Mouse (Mus musculus) adrenal gland, postnatal 10 days (tissue): ENCODE results near the gene Abhd2. TPM values are rescaled to one million over a fixed set of nuclear protein-coding genes. Genes with fewer than 3 reads are reported as not detected.

Source experiments
- DNase-seq: peaks from one replicate; pipeline ENCODE4 v3.0.0; 2021; ENCODE audit warnings: mixed read lengths
- long read RNA-seq, 2 experiments: library from polyadenylated mRNA; stranded (forward); transcript quantifications; one replicate each; pipeline ENCODE4 v2.0.0; 2021
- total RNA-seq, 2 experiments: library from RNA; stranded (reverse); gene quantifications; 2 replicates each; pipeline ENCODE4 v1.2.3; 2021

Abhd2 gene
- 100 to 1,000 TPM; 247 to 382 TPM for total RNA-seq
- long read RNA-seq, experiment 1, full-length matches to known transcripts = 9 of 29 reads
- long read RNA-seq, experiment 1, partial matches to known transcripts = 1 of 29 reads
- long read RNA-seq, experiment 1, other reads (novel, unspliced or antisense) = 19 of 29 reads
- long read RNA-seq, experiment 2, full-length matches to known transcripts = 3 of 10 reads
- long read RNA-seq, experiment 2, partial matches to known transcripts = 0 of 10 reads
- long read RNA-seq, experiment 2, other reads (novel, unspliced or antisense) = 7 of 10 reads

DNA sequence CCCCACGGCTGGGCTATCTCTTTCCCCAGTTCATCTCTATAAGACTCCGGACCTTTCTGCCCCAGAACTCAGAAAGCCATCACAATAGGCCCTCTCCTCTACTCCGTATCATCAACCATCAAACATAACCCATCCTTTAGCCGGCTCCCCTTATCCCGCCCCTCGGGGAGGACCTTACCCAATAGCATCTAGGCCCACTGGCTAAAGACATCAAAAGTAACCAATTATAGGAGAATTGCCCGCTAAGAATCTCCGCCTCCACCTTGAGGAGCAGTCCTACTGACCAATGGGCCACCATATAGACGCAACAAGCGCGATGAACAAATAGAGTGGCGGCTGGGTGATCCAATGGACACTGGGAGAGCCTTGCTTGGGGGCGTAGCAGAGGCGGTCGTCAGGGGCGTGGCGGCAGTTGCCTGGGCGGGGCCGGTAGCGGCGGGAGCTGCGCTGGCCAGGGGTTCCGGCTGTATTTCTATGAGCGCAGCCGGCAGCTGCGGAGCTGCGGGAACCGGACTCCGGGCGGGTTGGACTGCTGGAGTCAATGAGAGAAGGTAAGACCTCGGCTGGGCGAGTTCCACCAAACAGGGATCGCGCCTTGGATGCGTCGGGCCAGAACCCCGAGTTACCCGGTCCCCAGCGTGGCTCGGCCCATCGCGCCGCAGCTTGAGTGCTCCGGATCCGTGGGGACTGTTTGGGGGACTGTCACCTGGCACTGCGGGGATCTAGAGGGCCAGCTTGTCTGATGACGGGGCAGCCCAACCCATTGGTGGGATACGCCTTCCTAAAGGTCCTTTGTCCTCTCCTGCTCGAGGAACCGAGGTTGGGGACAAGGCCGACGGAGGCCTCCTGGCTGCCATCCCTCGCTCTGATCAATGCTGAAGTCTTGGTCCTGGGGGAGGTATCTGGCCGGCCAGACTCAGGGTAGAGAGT is at the start of gene Abhd2:
Gene Abhd2, plus strand, starts transcription at position 411 of the 930 bp plus-strand sequence.
- peak; percentile 100 for DNase-seq

DNA sequence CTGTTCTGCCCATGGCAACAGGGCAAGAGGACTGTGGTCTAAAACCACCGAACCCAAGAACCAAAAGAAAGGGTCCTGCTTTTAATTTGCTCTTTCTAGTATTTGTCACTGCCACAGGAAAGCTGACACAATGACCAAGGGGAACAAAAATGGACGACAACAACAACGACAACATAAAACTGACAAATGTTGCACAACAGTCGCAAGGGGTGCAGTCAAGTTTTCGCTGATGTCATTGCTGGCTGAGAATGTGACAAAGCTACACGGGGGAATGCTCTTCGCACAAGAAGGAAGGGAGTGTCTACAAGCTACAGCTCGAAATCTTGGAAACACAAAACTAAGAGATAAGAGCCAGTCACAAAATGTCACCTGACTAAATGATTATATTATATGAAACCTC is 47.5 kb upstream of the Abhd2 start:
- DNase-seq = no peak

DNA sequence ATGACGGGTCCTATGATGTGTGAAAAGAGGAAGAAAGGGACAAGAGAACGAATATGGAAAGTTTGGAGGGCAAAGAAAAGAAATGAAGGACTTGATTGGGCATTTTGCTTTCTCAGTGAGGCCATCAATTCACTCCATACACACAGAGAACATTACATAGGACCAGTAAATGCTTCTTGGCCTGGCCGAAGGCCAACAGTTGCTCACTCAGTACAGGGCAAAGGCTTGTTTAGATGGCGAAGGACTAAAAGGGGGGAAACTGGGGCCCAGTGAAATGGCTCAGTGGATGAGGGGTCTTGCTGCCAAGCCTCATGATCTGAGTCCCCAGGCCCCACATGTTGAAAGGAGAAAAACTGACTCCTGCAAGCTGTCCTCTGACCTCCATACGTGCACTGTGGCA is 46.8 kb upstream of the Abhd2 start:
- no peak for DNase-seq

DNA sequence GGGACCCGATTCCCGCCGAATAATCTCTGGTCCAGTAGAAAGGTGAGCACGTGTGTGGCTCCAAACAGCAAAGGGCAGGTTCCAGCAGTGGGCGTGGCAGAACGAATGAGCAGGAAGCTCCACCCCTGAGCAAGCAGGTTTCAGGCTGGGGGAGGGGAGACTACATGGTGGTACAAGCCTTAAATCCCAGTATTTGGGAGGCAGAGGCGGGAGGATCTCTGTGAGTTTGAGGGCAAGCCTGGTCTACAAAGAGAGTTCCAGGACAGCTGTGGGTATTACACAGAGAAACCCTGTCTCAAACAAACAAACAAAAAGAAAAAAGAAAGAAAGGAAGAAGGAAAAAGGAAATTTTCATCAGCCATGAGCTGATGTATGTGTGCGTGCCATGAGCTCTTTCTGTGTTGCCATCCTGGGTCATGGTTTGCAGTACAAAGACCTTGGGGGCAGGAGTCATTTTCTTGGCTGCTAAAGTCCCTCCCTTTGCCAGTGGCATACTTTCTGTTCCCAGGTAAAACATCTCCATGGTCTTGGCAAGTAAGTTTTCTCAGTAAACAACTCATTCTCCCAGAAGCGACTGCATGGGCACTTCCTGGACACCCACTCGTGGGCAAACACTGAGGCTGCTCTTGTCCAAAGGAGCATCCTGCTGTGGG is 46.0 kb upstream of the Abhd2 start:
- DNase-seq = no peak

DNA sequence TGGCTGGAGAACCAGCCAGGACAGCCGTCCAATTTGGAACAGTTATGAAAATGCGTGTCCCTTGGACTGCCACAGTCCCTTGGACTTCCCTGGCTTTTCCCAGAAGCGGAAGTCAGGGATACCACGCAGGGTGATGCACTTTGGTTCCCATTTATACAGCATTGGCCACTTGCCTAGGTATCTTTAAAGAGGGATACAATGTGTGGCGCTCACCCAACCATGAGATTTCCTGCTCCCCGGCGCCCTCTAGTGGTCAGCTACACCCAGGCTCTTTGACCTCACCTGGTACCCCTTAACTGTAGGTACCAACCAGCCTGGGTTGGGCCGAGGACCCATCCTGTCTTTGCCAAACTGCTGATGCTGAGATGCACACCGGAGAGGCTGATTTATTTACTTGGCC is 44.5 kb upstream of the Abhd2 start:
- peak; percentile 93 for DNase-seq

DNA sequence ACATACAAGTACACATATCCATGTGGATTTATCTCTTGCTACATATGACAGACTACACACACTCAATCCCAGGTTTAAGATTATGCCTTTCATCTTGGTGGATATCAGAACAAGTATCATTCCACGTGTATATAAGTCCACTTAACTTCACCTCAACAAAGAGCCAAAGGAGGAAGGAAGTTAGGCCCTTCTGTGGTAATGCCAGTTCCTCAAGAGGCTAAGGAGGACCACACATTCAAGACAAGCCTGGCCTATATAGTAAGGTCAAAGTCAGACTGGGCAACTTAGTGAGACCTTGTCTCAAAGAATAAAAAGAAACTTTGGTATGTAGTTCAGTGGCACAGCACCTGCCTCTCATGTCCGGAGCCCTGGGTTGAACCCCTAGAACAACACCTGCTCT is 41.4 kb upstream of the Abhd2 start:
- DNase-seq = no peak

DNA sequence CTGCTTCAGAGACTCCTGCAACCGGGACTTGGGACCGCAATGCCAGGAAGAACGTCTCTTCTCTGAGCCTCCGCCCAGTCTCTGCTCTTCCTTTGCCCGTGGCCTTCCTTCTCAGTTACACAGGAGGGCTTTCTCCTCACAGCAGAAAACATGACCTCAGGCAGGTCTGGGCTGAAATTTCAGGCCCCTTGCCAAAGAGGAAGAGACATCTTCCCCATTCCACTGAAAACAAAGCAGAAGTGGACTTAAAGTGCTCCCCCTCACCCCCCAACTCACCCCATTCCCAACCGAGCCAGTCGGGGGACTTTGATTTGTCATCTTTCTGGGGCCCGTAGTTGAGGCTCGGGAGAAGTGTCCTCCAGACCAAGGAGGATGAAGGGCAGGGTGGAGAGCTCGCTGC is 41.0 kb upstream of the Abhd2 start:
- no peak for DNase-seq

DNA sequence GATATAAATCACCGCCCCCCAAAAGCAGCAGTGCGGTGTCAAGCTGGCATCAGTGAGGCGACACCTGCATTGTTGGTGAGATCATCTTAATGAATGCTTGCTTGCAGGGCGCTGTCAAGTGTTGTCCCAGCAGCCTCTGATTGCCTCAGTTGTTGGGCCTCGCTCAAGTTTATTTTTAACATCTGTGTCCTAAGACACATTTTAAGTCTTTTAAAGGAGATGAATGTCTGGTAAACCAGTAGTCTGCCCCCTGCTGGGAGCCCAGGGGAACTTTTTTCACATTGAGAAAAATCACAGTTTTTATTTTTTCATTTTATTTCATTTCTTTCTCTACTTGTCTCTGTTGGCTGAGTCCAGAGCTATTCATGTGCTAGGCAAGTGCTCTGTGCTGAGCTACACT is 34.3 kb upstream of the Abhd2 start:
- DNase-seq = peak; percentile 37

DNA sequence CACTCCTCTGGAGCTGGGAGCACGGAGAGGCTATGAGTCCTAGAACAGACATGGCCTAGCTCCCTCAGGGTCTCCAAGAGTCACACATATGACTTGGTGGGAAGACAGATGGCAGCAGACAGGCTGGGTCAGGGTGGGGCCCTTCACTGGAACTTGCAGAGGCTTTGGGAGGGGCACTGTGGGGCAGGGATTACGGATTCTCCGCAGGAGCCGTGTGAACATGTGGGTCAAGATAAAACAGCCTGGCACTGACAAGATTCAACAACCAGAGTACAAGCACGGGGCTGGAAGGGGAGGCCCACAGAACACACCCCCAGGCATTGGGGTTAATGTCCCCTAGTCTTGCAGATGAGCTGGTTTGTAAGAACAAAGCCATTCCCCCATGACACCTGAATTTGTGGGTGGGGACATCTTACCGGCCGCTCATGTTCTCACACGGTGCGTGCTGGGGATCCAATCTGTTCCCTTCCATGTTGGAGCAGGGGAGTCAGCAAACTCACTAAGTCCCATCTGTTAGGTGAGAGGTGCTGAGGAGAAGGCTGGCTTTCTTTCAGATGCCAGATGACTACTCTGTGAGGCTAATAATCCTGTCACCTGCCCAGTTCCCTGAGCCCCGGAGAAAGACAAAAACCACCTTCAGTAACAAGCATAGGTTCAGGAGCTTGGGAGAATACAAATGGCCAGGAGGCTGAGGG is 30.9 kb upstream of the Abhd2 start:
- no peak for DNase-seq

DNA sequence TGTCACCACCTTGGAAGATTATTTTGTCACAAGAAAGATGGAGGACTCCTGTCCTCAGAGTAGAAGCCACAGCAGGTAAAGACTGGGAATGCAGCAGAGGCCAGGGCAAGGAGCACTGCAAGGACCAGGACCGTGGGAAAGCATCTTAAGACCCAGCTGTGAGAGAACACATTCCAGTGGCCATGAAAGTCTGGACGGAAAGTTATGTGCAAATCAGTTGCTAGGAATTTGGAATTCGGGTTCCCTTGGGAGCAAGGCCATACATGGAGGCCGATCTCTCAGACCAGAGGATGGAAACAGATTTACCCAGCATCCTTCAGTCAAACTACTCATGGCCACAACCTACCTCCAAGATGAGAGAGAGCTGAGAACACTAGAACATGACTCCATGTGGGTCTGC is 29.8 kb upstream of the Abhd2 start:
- DNase-seq = no peak

DNA sequence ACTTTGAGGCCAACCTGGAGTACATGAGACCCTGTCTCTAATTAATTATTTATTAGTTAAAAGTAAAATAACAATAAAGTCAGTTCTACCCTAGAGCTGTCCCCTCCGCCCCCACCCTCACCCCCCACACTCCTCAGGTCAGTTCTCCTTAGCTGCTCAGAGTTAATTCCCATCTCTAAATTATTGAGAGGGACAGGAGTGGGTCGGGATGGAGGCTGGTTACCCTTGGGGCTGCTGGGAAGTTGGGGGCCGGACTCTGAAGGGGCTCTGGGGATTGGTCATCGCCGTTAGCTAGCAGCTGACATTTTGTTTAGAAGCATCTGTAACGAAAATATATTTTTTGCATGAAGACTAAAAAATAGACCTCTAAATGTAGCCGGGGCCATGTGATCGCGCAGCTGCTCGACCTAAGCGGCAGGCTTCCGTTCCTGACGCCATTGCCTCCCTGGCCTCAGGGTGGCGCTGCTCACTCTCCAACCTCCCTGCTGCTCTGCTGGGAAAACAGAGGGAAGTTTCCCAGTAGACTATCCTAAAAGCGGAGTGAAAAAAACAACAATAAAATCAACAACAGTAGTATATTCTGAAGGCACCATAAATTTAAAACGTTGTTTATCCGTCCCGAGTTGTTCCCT is 26.8 kb upstream of the Abhd2 start:
- peak; percentile 89 for DNase-seq

DNA sequence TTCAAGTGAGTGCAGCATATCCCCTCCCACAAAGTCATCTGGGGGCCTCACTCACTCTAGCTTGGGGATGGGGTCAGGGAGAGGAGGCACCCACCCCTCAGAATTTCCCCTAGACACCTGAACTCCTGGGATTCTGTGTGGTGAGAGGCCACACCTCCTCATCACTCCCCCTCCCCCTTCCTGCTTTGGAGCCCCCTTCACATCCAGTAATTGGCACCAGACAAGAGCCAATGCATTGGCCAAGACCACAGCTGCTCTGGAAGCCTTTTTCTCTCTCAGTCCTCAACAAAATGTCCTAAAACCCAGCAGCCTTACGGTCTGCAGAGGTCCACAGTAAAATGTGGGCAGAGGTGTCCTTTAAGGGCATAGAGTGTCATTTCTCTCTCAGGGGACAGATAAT is 25.6 kb upstream of the Abhd2 start:
- no peak for DNase-seq

DNA sequence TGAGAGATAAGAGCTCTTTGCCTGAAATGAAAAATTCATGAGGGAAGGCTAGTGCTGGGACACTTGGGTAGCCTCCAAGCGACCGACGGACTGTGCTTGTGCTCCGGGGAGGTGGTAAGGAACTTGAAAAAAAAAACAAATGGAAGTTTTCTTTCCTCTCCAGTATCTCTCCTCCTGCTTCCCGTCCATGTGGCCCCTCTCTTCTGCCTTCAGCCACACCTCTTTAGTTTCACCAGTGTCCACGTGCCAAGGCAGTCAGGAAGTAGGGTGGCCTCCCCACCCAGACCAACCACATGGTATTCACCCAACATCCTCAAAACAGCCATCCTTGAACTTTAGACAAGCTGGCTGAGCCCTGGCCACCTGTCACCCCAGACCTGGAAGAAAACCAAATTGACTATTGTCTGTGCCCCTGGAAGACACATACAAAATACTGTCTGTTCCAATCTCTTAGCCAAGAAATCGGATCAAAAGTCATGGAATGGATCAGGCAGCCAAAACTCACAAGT is 25.1 kb upstream of the Abhd2 start:
- peak; percentile 55 for DNase-seq

DNA sequence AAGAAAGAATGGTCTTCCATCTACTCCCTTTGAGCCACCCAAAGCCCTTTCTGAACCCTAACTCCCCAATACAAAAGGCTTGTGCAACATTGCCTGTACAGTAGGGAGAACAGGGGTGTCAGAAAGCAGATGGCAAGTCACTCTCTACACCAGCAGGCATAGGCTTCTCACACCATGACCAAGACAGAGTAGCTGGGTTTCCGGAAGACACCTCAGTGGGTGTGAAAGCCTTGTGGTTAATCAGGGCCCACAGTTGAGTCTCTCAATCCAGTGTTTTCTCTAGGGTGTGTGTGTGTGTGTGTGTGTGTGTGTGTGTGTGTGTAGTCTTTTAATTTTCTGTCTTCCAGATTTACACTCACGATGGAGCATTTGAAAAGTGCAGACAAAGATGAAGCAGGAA is 23.4 kb upstream of the Abhd2 start:
- DNase-seq = no peak

DNA sequence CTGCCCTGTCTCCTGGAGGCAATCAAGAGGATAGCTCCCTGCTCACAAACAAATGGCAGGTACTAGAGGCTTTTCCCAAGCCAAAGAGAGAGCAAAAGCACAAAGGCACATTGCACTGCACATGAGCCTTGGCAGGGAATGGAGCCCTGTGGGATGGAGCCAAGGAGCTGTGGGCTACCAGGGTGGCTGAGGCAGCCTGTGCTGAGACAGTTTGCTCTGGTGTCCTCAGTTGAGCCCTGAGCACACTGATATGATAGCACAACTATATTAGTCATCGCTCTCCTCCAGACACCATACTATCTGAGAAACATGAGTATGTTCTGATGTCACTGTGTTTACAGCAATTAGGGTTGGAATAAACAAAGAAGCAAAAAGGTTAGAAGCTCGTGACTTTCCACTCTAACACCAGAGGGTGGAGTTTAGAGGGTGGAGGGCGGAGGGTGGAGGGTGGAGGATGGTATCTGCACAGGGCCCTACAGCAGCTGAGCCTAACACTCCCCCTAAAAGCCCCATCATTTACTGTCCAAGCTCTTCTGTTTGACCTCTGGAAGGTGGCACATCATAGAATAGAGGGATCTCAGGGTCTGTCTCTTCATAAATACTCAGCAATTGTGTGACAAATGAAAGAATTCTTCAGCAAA is 18.6 kb upstream of the Abhd2 start:
- no peak for DNase-seq

DNA sequence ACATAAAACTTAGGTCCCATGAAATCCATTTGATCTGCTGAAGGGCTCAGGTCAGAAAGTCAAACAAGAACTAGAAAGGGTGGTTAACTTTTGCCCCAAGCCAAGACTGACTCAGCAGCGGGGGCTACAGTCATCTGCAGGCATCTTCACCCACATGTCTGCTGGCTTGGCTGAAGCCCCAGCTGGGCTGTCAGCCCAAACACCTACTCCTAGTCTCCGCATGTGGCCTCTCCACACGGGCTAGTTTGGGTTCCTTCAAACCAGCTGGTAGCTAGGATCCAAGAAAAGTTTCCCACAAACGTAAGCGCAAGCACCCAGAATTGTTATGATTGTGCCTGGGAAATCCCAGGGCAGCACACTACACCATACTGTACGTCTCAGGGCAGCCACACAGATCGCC is 17.6 kb upstream of the Abhd2 start:
- DNase-seq = no peak

DNA sequence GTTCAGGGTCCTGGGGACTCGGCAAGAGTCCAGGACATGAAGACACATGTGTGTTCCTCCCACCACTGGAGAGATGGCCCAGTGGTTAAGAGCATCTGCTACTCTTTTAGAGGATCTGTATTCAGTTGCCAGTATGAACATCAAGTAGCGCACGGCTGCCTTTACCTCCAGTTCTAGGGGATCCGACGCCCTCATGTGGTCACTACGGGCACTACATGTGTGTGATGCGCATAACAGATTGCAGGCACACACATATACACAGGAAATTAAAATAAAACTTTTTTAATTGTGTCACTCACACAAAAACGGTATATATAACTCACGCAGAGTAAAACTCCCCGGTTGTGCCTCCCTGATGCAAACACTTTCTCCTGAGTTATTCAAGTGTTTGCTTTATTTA is 17.2 kb upstream of the Abhd2 start:
- no peak for DNase-seq

DNA sequence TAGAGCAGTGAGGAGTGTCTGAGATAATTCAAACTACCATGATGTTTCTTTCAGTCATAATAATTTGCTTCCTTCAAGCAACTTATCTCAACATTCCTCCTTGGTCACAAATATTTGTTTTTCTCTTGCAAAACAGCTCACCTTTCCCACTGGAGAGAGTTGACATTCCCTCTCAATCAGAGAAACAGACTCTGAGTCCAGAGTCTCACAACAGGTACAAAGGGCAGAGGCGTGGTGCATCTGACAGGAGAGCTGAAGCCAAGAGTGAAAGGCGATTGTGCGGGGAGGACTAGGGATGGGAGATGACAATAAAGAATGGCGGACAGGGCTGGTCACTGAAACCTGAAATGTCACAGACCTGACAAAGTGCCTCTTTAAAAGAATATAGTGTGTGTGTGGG is 16.3 kb upstream of the Abhd2 start:
- DNase-seq = no peak

DNA sequence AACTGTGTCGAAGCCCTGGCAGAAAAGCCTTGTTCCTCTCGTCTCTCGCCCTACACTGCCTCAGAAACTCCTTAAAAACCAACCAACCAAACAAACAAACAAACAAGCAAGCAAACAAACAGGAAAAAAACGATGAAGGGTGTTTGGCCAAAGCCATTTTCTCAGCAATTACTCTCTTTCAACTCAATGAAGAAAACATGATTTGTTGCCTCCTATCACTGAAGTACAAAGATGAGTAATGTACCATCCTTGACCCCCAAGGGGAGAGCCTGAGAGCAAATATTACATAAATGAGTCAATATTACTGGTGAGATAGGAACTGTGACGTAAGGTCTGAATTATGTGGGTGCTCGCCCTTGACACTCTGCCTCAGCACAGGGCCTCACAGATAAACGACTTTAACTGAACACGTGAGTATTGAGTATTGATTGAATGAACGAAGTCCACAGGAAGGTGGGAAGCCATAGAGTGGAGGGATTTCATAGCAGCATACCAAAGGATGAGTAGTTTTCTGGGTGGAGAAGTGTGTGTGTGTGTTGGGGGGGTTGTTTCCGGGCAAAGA is 13.9 kb upstream of the Abhd2 start:
- DNase-seq = no peak

DNA sequence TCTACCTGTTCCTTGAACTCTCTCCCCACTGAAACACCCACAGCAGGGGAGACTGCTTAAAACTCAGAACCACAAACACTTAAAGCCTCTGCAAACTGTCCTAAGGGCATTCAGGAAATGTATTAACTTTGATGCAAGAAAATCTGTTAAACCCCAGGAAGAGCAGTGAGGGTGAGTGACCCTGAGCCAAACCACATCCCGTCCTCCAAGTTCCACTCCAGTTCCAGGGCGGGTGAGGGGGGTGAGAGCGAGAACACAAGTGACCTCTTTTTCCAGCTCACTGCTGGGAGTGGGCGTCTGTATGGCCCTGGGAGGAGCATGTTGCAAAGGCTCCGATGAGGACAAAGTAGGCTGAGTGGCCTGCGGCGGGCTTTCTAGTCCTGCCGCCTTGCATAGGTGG is 10.5 kb upstream of the Abhd2 start:
- no peak for DNase-seq

DNA sequence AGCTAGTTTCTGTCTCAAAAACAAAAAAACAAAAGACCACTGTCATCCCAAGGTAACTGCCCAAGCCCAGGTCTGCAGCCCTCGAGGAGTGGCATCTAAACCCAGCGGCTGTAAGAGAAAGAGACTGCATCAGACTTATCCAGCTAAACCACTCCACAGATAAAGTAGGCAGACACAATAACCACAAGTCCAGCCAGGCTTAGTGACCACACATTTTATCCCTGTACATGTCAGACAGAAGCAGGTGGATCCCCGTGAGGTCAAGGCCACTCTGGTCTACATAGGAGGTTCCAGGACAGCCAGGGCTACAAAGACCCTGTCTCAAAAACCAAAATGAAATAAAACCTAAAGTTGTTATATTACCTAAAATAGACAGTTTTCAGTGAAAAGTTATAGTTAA is 9.2 kb upstream of the Abhd2 start:
- DNase-seq = no peak
